In genomic region chr10:81646015-81646555, GRCm38 (mm10) we compare ENCODE assay signal across 14 mouse cellular contexts. TPM values are rescaled to one million over a fixed set of nuclear protein-coding genes. Genes with fewer than 3 reads are reported as not detected.
A peak's percentile ranks its signal among the peaks of the same experiment; 100 is the strongest.
DNase-seq lines count a peak whose midpoint lies in the region; ATAC-seq lines count a peak whose summit lies in the region.
"Had no signal": no experiment of that assay in that cellular context is flagged by ENCODE, and none has a peak within 500 bp of the region (broad histone marks: within the 10 kb centered on the region; RNA-seq: fewer than 3 reads in every experiment).

No protein-coding gene starts in this region.

- H3K4me2 ChIP-seq in kidney, embryonic 14.5 days (replicated peaks; ENCODE audit: low read depth, low read length) = no peak overlapping the region
- no peak overlapping the region for H3K4me2 ChIP-seq in hindbrain, embryonic 12.5 days (replicated peaks)
- H3K4me2 ChIP-seq: limb, embryonic 13.5 days had no signal

- 79% methylated on average over 7 of the region's 7 CpGs for WGBS in kidney, embryonic 14.5 days
- 79% methylated on average over 7 of the region's 7 CpGs for WGBS in hindbrain, embryonic 12.5 days

- H3K27ac ChIP-seq in kidney, embryonic 14.5 days (ENCODE audit: low read depth, low read length) = no peak overlapping the region
- no peak overlapping the region for H3K27ac ChIP-seq in hindbrain, embryonic 12.5 days
- H3K27ac ChIP-seq: limb, embryonic 13.5 days had no signal

- DNase-seq in cerebellum, adult 9-10 months = peak; percentile 53
- no peak for DNase-seq in cerebellum, postnatal 4 days (ENCODE audit: low spot score in 2 of 2)
- DNase-seq in kidney, postnatal 25 days = peak; percentile 42 to 65
- DNase-seq in 3134 (ENCODE audit: extremely low read depth, insufficient read length, low spot score) = peak; percentile 66
- peak; percentile 57 to 68 for DNase-seq in adrenal gland, postnatal 36 days
- no peak for DNase-seq in ovary, postnatal 14 days (ENCODE audit: low spot score)
- DNase-seq: lung, adult 2 months; right cerebral cortex, postnatal 4 days had no signal

- H3K4me3 ChIP-seq in kidney, embryonic 14.5 days (ENCODE audit: low read length) = no peak overlapping the region
- no peak overlapping the region for H3K4me3 ChIP-seq in hindbrain, embryonic 12.5 days
- H3K4me3 ChIP-seq: limb, embryonic 13.5 days had no signal

- H3K9ac ChIP-seq in kidney, embryonic 14.5 days (ENCODE audit: low read depth, low read length) = no peak overlapping the region
- no peak overlapping the region for H3K9ac ChIP-seq in hindbrain, embryonic 12.5 days
- H3K9ac ChIP-seq: limb, embryonic 13.5 days had no signal

- no peaks in the 10 kb centered on the region for H3K27me3 ChIP-seq in kidney, embryonic 14.5 days (ENCODE audit: control insufficient read depth, insufficient read depth, low read length)
- H3K27me3 ChIP-seq in hindbrain, embryonic 12.5 days = no peaks in the 10 kb centered on the region; the same call in 1 of the 2 replicates
- H3K27me3 ChIP-seq: limb, embryonic 13.5 days had no signal

- no peak for ATAC-seq in kidney, embryonic 14.5 days (ENCODE audit: low FRiP score, low TSS enrichment)
- ATAC-seq in hindbrain, embryonic 12.5 days (ENCODE audit: low FRiP score) = no peak
- ATAC-seq: activated CD4-positive, CD25-positive, alpha-beta regulatory T cell, adult 4 months; intestine, embryonic 16.5 days had no signal

- H3K9me3 ChIP-seq in kidney, embryonic 14.5 days (ENCODE audit: control insufficient read depth, low read length) = peaks cover 8% of the 10 kb centered on the region; the same call in 1 of the 2 replicates
- H3K9me3 ChIP-seq in hindbrain, embryonic 12.5 days (replicated peaks) = peaks cover 8% of the 10 kb centered on the region; the same call in 1 of the 2 replicates
- H3K9me3 ChIP-seq: limb, embryonic 13.5 days had no signal

- H3K36me3 ChIP-seq in kidney, embryonic 14.5 days (ENCODE audit: control insufficient read depth, insufficient read depth, low read length) = no peaks in the 10 kb centered on the region; the same call in 1 of the 2 replicates
- H3K36me3 ChIP-seq in hindbrain, embryonic 12.5 days = peaks cover 4% of the 10 kb centered on the region; the same call in 1 of the 2 replicates

- peaks cover 12% of the 10 kb centered on the region for H3K4me1 ChIP-seq in kidney, embryonic 14.5 days (ENCODE audit: control insufficient read depth, insufficient read depth, low read length)
- H3K4me1 ChIP-seq in hindbrain, embryonic 12.5 days = peaks cover 27% of the 10 kb centered on the region

RNA-seq across cellular contexts. Expression of gene Gm10778, which starts 2.8 kb away (rescaled TPM):
- polyA plus RNA-seq in kidney, embryonic 14.5 days (2014; fragmentation: Nextera tagmentation; extraction: Ambion mirVana) = 5.3 and 6.4 TPM in 2 replicates
- 1 to 10 TPM; 2.7 to 3.5 TPM for total RNA-seq in adrenal gland, postnatal 36 days (2021)
- 5.2 and 5.6 TPM in 2 replicates for polyA plus RNA-seq in hindbrain, embryonic 12.5 days (2016; fragmentation: Nextera tagmentation; extraction: Ambion mirVana)

RNA-seq across cellular contexts. Expression of gene Ankrd24, which starts 17.7 kb away (rescaled TPM):
- 11.3 and 18.5 TPM in 2 replicates for polyA plus RNA-seq in kidney, embryonic 14.5 days (2014; fragmentation: Nextera tagmentation; extraction: Ambion mirVana)
- 10 to 100 TPM; 19.2 to 19.7 TPM for total RNA-seq in adrenal gland, postnatal 36 days (2021)
- polyA plus RNA-seq in hindbrain, embryonic 12.5 days (2016; fragmentation: Nextera tagmentation; extraction: Ambion mirVana) = 8.6 and 10.5 TPM in 2 replicates

RNA-seq across cellular contexts. Expression of gene Sirt6, which starts 18.5 kb away (rescaled TPM):
- polyA plus RNA-seq in kidney, embryonic 14.5 days (2014; fragmentation: Nextera tagmentation; extraction: Ambion mirVana) = 39.9 and 40.7 TPM in 2 replicates
- 10 to 100 TPM; 17.6 to 20.8 TPM for total RNA-seq in adrenal gland, postnatal 36 days (2021)
- polyA plus RNA-seq in hindbrain, embryonic 12.5 days (2016; fragmentation: Nextera tagmentation; extraction: Ambion mirVana) = 52.7 and 55.5 TPM in 2 replicates

RNA-seq across cellular contexts. Expression of gene BC025920, which starts 40.0 kb away (rescaled TPM):
- polyA plus RNA-seq in kidney, embryonic 14.5 days (2014; fragmentation: Nextera tagmentation; extraction: Ambion mirVana) = 0.84 and 0.86 TPM in 2 replicates
- total RNA-seq in adrenal gland, postnatal 36 days (2021) = 1 to 10 TPM in 1 of 2 experiments, under 1 TPM in 1; 0.70 to 1.1 TPM
- 1.2 and 1.3 TPM in 2 replicates for polyA plus RNA-seq in hindbrain, embryonic 12.5 days (2016; fragmentation: Nextera tagmentation; extraction: Ambion mirVana)

RNA-seq across cellular contexts. Expression of gene Tle6, which starts 45.2 kb away (rescaled TPM):
- polyA plus RNA-seq in kidney, embryonic 14.5 days (2014; fragmentation: Nextera tagmentation; extraction: Ambion mirVana) = 12.6 and 15.5 TPM in 2 replicates
- total RNA-seq in adrenal gland, postnatal 36 days (2021) = 10 to 100 TPM; 19.2 to 38.3 TPM
- polyA plus RNA-seq in hindbrain, embryonic 12.5 days (2016; fragmentation: Nextera tagmentation; extraction: Ambion mirVana) = 8.2 and 8.3 TPM in 2 replicates
- total RNA-seq: monocyte, adult 5-6 weeks had no signal

Comparison
In these comparisons a context has a peak if more than half of its experiments do, and no peak if none do; other contexts are left out.
1. DNase-seq: peak in cerebellum, adult 9-10 months (single experiment), kidney, postnatal 25 days (2 of 2), 3134 (single experiment) and adrenal gland, postnatal 36 days (2 of 2); none in cerebellum, postnatal 4 days (0 of 2) and ovary, postnatal 14 days (single experiment).